Mouse (Mus musculus): Measurements from ENCODE around the gene Pcp4. TPM values are rescaled to one million over a fixed set of nuclear protein-coding genes. Genes with fewer than 3 reads are reported as not detected.
A peak's percentile ranks its signal among the peaks of the same experiment; 100 is the strongest.

Gene Pcp4
- polyA plus RNA-seq, 1 experiment from 2014 or later: 19.6 TPM

- Histone ChIP-seq H3K9ac (no peak overlapping the region), H3K36me3 (no peaks in the 10 kb centered on the region), H3K27ac (no peak overlapping the region), H3K27me3 (no peaks in the 10 kb centered on the region), H3K4me2 (replicated peaks) (no peak overlapping the region), H3K9me3 (no peaks in the 10 kb centered on the region), H3K4me3 (no peak overlapping the region), H3K4me1 (peaks cover 8% of the 10 kb centered on the region)
- 84% methylated on average over 4 of the region's 4 CpGs for WGBS
- ATAC-seq (ENCODE audit: insufficient number of reproducible peaks, insufficient read depth, low FRiP score, low TSS enrichment): no peak
Measured at GRCm38 (mm10) chr16:96535271-96535670, 67.9 kb downstream of the Pcp4 start.

GRCm38 (mm10) chr16:96536426-96536825, 69.0 kb downstream of the Pcp4 start:
- no peaks in the 10 kb centered on the region for H3K9me3 ChIP-seq

GRCm38 (mm10) chr16:96539091-96539490, 71.7 kb downstream of the Pcp4 start:
- no peak overlapping the region for H3K27ac ChIP-seq
- no peak for ATAC-seq (ENCODE audit: insufficient number of reproducible peaks, insufficient read depth, low FRiP score, low TSS enrichment)
- 59% methylated on average over 4 of the region's 4 CpGs for WGBS

More at GRCm38 (mm10) chr16:96536426-96536825, 69.0 kb downstream of the Pcp4 start:
- Histone ChIP-seq H3K27ac (no peak overlapping the region), H3K4me3 (no peak overlapping the region), H3K36me3 (no peaks in the 10 kb centered on the region), H3K4me1 (peaks cover 8% of the 10 kb centered on the region), H3K27me3 (no peaks in the 10 kb centered on the region), H3K4me2 (replicated peaks) (no peak overlapping the region), H3K9ac (no peak overlapping the region)
- ATAC-seq (ENCODE audit: insufficient number of reproducible peaks, insufficient read depth, low FRiP score, low TSS enrichment): no peak

GRCm38 (mm10) chr16:96541056-96541455, 73.7 kb downstream of the Pcp4 start:
- Histone ChIP-seq H3K4me1 (peaks cover 10% of the 10 kb centered on the region), H3K36me3 (no peaks in the 10 kb centered on the region), H3K4me2 (replicated peaks) (no peak overlapping the region), H3K9ac (no peak overlapping the region), H3K4me3 (no peak overlapping the region), H3K9me3 (no peaks in the 10 kb centered on the region), H3K27ac (no peak overlapping the region), H3K27me3 (no peaks in the 10 kb centered on the region)
- WGBS: 73% methylated on average over 2 of the region's 2 CpGs
- no peak for ATAC-seq (ENCODE audit: insufficient number of reproducible peaks, insufficient read depth, low FRiP score, low TSS enrichment)

More at GRCm38 (mm10) chr16:96539091-96539490, 71.7 kb downstream of the Pcp4 start:
- Histone ChIP-seq H3K27me3 (no peaks in the 10 kb centered on the region), H3K4me1 (peaks cover 8% of the 10 kb centered on the region), H3K4me2 (replicated peaks) (no peak overlapping the region), H3K4me3 (no peak overlapping the region), H3K36me3 (no peaks in the 10 kb centered on the region), H3K9me3 (no peaks in the 10 kb centered on the region), H3K9ac (no peak overlapping the region)

DNA sequence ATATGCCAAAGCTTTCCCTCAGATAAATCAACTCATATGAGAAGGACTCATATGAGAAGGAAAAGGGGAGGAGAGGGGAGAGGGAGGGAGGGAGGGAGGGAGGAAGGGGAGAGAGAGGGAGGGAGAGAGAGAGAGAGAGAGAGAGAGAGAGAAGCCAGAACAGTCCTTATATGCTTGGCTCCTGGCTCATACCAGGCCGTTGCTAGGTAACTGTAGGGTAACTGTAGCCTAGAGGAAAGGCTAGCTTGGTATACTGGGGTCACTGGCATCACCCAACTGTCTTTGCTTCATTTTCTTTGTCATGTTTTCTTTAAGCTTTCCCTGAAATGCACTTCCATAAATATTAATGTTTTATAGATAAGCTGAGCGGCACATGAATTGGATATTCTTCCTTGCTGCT, 85.3 kb downstream of the Pcp4 start:
- Histone ChIP-seq H3K36me3 (no peaks in the 10 kb centered on the region), H3K4me3 (no peak overlapping the region), H3K9me3 (no peaks in the 10 kb centered on the region), H3K9ac (no peak overlapping the region), H3K27ac (no peak overlapping the region), H3K4me2 (replicated peaks) (no peak overlapping the region), H3K4me1 (no peaks in the 10 kb centered on the region), H3K27me3 (no peaks in the 10 kb centered on the region)
- 80% methylated on average over 2 of the region's 2 CpGs for WGBS
- ATAC-seq (ENCODE audit: insufficient number of reproducible peaks, insufficient read depth, low FRiP score, low TSS enrichment): no peak

DNA sequence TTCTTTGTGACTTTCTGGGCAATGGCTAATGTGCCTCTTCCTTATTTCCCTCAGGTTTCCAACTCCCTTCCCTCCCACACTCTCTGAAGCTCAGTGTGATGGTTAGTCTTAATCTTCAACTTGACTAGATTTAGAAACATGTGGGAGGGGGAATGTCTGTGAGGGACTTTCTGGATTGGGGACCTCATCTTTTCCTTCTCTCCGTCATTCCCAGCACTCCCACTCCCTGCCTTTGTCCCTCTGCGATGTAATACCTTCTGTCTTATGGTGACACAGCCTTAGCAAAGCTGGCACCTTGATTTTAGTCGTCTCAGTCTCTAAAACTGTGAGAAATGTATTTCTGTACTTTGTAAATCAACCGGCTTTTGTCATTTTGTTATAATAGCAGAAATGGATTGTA, 88.0 kb downstream of the Pcp4 start:
- no peak overlapping the region for H3K4me2 ChIP-seq (replicated peaks)
- H3K27me3 ChIP-seq: no peaks in the 10 kb centered on the region
- WGBS: 82% methylated on average over 4 of the region's 4 CpGs
- no peak for ATAC-seq (ENCODE audit: insufficient number of reproducible peaks, insufficient read depth, low FRiP score, low TSS enrichment)
- no peak overlapping the region for H3K4me3 ChIP-seq
- H3K9me3 ChIP-seq: no peaks in the 10 kb centered on the region
- no peaks in the 10 kb centered on the region for H3K4me1 ChIP-seq
- H3K9ac ChIP-seq: no peak overlapping the region
- H3K36me3 ChIP-seq: no peaks in the 10 kb centered on the region
- no peak overlapping the region for H3K27ac ChIP-seq

DNA sequence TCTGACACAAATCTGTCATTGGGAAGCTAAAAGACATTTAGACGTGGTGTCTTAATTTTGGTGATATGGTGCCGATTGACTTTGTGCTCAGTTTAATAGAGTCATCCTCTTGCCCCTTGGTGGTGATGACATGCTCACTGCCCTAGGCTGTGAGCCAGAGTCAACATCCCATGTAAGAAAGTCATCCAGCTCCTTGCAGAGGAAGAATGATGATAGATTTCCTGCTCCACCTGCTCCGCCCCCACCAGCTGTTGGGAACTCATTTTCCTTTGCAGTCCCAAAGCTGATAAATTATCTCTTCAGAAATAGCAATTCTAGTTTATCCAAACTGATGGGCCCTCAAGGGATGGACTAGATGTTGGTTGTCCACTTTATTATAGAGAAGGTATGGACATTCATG, 89.2 kb downstream of the Pcp4 start:
- Histone ChIP-seq H3K4me2 (replicated peaks) (no peak overlapping the region), H3K4me3 (no peak overlapping the region), H3K27me3 (no peaks in the 10 kb centered on the region), H3K9me3 (no peaks in the 10 kb centered on the region), H3K27ac (no peak overlapping the region), H3K4me1 (no peaks in the 10 kb centered on the region), H3K36me3 (no peaks in the 10 kb centered on the region), H3K9ac (no peak overlapping the region)
- 83% methylated on average over 3 of the region's 3 CpGs for WGBS
- ATAC-seq (ENCODE audit: insufficient number of reproducible peaks, insufficient read depth, low FRiP score, low TSS enrichment): no peak

- Histone ChIP-seq H3K4me2 (replicated peaks) (no peak overlapping the region), H3K9ac (no peak overlapping the region), H3K27ac (no peak overlapping the region), H3K4me3 (no peak overlapping the region), H3K9me3 (no peaks in the 10 kb centered on the region), H3K27me3 (no peaks in the 10 kb centered on the region), H3K36me3 (no peaks in the 10 kb centered on the region), H3K4me1 (no peaks in the 10 kb centered on the region)
- ATAC-seq (ENCODE audit: insufficient number of reproducible peaks, insufficient read depth, low FRiP score, low TSS enrichment): no peak
- 82% methylated on average over 1 of the region's 1 CpGs for WGBS
Measured at GRCm38 (mm10) chr16:96558341-96558740, 90.9 kb downstream of the Pcp4 start.

DNA sequence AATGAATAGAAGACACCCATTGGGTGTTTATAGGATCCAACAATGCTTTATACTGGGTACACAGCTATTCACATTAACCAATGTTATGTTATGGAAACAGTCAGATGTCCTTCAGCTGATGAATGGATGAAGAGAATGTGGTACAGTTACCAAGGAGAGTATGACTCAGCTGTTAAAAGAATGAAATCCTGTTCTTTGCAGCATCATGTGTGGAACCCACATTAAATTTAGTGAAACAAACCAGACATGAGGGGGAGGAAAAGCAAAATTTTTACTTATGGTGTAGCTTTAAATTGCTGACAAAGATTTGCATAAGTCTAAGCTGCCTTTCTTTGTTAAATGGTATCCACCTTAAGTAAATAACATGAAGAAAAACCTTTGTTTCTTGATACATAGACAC, 92.4 kb downstream of the Pcp4 start:
- H3K9ac ChIP-seq: no peak overlapping the region
- no peak overlapping the region for H3K4me2 ChIP-seq (replicated peaks)
- H3K36me3 ChIP-seq: no peaks in the 10 kb centered on the region
- no peaks in the 10 kb centered on the region for H3K4me1 ChIP-seq
- no peak for ATAC-seq (ENCODE audit: insufficient number of reproducible peaks, insufficient read depth, low FRiP score, low TSS enrichment)
- H3K27me3 ChIP-seq: no peaks in the 10 kb centered on the region
- H3K27ac ChIP-seq: no peak overlapping the region
- no peak overlapping the region for H3K4me3 ChIP-seq
- H3K9me3 ChIP-seq: no peaks in the 10 kb centered on the region

DNA sequence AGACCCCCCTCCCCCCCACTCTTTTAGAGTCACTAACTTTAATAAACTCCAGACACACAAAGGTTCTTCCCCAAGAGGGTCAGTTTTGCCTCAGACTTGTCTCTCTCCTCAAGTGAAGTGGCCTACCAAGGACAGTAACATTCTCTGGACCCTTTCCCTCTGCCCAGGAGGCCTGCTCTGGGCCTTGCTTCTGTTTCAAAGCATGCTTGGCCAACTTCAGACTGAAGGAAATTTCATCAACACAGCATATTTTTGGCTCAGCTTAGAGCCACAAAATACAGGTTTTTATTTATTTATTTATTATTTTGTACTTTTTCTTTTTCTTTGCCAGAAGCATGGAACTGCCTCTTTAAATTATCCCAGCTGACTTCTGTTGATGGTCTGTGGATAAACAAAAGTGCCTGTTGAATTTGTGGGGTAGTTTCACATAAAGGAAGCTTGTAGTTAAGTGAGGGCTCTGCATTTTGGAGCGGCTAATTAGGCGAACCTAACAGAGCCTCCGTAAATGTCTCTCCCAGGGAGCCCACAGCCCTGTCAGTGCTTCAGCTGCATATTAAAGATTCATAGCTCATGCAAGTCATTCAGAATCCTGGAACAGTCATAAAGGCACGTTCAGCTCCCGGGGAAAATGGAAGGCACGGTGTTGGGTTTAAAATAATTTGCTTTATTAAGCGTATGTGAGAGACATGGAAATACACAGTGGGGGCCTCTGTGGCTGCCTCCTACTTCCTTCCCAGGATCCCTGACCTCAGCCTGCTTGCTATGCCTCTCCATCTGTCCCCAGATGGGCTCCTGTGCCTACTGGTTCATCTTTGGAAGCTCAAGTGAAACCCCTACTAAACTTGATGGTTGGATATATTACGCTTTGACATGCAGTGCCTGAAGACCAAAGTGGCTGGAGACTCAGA, 96.2 kb downstream of the Pcp4 start:
- no peaks in the 10 kb centered on the region for H3K9me3 ChIP-seq
- no peak overlapping the region for H3K4me3 ChIP-seq
- no peaks in the 10 kb centered on the region for H3K4me1 ChIP-seq
- 0 out of 2 replicates have a peak overlapping the region, but pooled peaks have one; percentile 41 for H3K27ac ChIP-seq
- no peaks in the 10 kb centered on the region for H3K27me3 ChIP-seq
- no peak for ATAC-seq (ENCODE audit: insufficient number of reproducible peaks, insufficient read depth, low FRiP score, low TSS enrichment)
- H3K4me2 ChIP-seq (replicated peaks): no peak overlapping the region
- no peak overlapping the region for H3K9ac ChIP-seq
- WGBS: 61% methylated on average over 8 of the region's 8 CpGs
- H3K36me3 ChIP-seq: no peaks in the 10 kb centered on the region

DNA sequence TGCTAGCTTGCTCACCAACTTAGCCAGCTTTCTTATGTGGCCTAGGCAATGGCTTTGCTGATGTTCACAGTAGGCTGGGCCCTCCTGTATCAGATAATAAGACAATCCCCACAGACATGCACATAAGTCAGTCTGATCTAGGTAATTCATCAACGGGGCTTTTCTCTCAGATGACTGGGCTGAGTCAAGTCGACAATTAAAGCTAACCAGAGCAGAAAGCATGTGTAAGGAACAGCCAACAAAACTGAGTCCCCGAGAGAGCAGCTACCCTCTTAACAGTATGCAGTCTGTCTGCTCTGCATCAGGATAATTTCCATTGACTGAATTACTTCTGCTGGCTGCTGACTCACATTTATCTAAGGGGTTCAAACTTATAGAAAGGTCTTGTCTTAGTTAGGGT, 100.0 kb downstream of the Pcp4 start:
- Histone ChIP-seq H3K4me2 (replicated peaks) (no peak overlapping the region), H3K9me3 (no peaks in the 10 kb centered on the region), H3K4me3 (no peak overlapping the region), H3K27me3 (no peaks in the 10 kb centered on the region), H3K36me3 (no peaks in the 10 kb centered on the region), H3K9ac (no peak overlapping the region), H3K27ac (no peak overlapping the region), H3K4me1 (no peaks in the 10 kb centered on the region)
- no peak for ATAC-seq (ENCODE audit: insufficient number of reproducible peaks, insufficient read depth, low FRiP score, low TSS enrichment)
- 65% methylated on average over 3 of the region's 3 CpGs for WGBS

All from embryonic facial prominence, embryonic 12.5 days (tissue).